Mouse (Mus musculus): ENCODE measurements at regions not wholly inside any gene's neighbourhood (a gene's known extent, or its start where the extent isn't known, plus 50 kb on each side); places are given as distances from the start of the nearest gene placed in this dataset.

DNA sequence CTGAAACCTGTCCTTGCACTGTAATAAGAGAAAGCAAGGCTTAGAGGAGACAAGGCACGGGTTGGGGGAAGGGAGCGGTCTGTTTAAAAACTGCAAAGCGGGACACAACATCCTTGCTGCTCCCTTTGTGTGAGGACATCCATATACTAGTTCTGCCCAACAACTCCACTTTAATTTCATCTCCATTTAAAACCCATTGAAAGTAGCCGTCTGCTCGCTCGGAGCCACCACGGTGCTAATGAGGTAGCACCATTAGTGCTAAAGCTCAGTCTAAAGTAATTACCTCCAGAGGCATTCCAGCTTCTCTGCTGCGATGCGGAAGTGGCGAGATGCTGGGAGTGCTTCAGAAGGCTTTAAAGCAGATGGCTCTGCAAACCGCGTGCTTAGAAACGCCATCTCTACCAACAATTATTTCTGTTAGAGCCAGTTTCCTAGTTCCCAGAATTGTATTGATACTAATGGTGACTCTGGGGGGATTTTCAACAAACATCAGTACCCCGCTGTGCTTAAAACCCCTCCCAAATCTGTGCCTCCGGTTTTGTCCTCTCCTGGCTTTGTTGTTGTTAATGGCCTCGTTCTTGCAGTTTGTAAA lies 154.7 kb upstream of the Tmtc1 start:
- TF ChIP-seq CTCF (IDR thresholded peaks at IDR 0.05; ENCODE audit: extremely low read depth, insufficient read length, insufficient replicate concordance, low read depth, low read length) (no peak), POLR2A (IDR thresholded peaks at IDR 0.05; ENCODE audit: low read depth, low read length) (no peak)

Measured in small intestine, adult 2 months (tissue).